Mouse (Mus musculus) natural killer cell, adult 2 months (primary cell): Measurements from ENCODE around the gene Slc25a48.

Experiments used
- DNase-seq, 2 experiments: peaks; one replicate each; pipeline ENCODE4 v3.0.0; 2022; ENCODE audit warnings: low spot score in 2 of 2

Slc25a48 gene

DNA sequence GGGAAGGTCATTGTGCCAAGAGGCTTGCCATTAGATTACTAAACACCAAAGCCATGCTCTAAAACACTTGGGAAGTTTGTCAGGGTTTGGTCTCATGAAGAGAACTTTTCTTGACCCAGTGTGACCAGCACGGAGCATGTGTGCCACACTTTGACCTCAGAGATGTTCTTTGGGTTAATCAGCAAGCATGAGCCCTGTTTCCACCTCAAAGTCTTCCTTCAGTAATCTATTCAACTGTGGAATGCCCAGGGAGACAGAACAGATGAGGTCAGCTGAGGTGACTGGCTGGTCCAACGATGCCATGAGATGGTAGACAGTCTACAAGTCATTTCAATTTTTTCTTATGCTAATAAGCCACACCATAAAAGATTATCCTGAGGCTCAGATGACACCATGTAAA lies 71.6 kb downstream of the Slc25a48 start:
- no peak for DNase-seq

DNA sequence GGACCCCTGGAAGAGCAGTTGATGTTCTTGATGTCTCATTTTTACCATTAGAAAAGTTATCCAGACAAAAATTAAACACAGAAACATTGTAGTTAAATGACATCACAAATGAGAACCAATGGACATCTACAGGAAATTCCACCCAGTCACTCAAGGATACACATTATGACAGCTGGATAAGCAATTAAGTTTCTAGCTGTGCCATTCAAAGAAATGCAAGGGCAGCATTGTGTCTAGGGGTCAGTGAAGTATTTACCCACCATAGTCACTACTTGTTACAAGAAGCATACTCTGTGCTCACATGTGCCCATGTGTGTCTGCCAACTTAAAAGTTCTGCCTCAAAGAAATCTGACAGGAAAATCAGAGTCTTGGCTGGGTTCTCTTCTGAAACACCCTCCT lies 75.4 kb downstream of the Slc25a48 start:
- DNase-seq, result no peak

DNA sequence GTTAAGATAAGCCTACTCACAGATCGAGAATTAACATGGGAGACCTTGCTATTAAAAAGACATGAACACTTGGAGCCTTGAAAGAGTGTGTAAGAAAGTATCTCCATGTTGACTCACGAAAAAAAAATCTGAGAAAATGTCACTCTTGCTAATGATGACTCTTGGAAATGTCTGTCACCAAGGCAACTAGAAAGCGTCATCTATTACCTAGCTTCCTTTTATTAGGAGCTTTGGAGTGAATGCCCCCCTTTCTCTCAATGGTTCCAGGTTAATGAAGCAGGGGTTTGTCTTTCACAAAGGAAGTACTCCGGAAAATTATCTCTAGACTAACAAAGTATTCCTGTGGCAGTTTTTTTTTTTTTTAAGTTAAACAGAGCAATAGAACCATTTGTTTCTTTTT lies 78.2 kb downstream of the Slc25a48 start:
- DNase-seq, result no peak

DNA sequence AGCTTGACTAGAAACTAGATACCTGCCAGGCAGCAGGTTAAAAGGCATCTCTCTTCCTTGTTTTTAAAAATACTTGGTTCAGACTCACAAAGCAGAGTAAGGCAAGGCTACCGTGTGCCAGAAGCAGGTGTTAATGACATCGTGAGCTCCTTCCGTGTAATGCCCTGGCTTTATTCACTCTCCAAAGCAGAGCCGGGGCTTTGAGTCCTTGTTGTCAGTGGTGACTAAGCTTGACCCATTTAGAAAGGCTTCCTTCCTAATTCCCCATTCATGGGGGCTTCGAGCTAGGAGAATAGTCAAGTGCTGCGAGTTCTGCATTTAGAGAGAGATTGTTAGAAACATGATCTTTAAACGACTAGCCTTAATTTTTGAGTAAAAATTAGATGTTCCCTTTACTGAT lies 78.7 kb downstream of the Slc25a48 start:
- DNase-seq, result no peak

DNA sequence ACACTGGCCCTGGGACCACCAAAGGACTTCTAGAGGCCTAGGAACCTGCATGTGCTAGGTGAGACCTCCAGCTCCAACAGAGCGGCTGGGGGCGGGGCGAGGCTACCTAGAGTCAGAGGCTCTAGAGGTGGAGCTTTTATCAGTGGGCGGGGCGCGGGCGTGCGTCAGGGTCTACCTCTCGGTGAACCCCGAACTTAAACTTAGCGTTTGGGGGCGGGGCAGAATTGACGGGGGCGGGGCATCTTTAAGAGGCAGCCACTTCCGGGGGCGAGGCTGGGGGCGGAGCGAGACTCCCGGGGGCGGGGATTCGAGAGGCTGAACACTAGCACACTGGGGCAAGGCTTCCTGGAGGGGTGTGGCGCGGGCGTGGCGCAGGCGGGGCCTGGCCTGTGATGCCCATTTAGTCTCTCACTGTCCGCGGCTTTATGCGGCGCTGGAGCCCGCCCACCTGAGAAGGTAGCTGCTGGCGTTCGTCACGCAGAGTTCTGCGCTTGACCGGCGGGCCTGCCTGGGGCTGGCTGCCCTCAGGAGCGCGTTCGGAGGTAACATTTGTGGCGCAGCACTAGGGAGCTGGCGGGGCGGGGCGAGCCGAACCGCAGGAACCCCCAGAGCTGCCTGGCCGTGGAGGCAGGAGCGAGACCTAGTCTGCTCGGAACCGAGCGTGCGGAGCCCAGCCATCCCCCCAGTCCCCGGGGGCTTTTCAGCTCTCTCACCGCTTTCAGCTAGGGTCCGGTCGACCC lies 84.1 kb downstream of the Slc25a48 start, which contains the start of gene Fbxl21:
Gene Fbxl21, plus strand, starts transcription at position 392 of the 740 bp plus-strand sequence.
- DNase-seq, result peak; percentile 95 to 97

DNA sequence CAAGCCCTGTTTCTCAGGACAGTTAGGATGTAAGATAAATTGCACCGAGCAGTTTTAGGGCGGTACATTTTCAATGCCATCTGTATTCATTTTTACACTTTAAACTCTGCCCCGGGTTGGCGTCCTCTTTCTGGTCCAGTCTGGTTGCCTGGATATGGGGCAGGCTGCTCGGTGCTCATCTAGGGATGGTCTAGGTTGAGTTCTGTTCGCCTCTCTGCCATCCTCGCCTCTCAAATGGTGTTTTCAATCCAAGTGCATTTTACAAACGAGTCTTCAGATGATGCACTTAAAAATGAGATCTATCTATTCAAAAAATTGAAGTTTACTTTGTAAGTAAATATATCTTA lies 84.6 kb downstream of the Slc25a48 start:
- DNase-seq, result no peak
